Mouse (Mus musculus) heart, postnatal 0 days (tissue): ENCODE measurements around the gene Prr22.

Experiments used
- CTCF ChIP-seq: IDR thresholded peaks from 2 replicates; pipeline ENCODE4 v1.5.1; 2016; ENCODE audit warnings: antibody characterized with exemption, control low read depth, low read depth
- EP300 ChIP-seq: IDR thresholded peaks from 2 replicates; pipeline ENCODE4 v1.6.1; 2016; ENCODE audit warnings: antibody characterized with exemption, low read depth

GRCm38 (mm10) chr17:56780291-56780978 is 10.4 kb downstream of the Prr22 start:
- TF ChIP-seq CTCF (no peak), EP300 (no peak)
